Mouse (Mus musculus) cerebellum, adult 11-12 months (tissue): ENCODE results near the gene Acvrl1.

ENCODE experiments used
- DNase-seq: peaks from one replicate; pipeline ENCODE4 v3.0.0; 2022

Gene Acvrl1

DNA sequence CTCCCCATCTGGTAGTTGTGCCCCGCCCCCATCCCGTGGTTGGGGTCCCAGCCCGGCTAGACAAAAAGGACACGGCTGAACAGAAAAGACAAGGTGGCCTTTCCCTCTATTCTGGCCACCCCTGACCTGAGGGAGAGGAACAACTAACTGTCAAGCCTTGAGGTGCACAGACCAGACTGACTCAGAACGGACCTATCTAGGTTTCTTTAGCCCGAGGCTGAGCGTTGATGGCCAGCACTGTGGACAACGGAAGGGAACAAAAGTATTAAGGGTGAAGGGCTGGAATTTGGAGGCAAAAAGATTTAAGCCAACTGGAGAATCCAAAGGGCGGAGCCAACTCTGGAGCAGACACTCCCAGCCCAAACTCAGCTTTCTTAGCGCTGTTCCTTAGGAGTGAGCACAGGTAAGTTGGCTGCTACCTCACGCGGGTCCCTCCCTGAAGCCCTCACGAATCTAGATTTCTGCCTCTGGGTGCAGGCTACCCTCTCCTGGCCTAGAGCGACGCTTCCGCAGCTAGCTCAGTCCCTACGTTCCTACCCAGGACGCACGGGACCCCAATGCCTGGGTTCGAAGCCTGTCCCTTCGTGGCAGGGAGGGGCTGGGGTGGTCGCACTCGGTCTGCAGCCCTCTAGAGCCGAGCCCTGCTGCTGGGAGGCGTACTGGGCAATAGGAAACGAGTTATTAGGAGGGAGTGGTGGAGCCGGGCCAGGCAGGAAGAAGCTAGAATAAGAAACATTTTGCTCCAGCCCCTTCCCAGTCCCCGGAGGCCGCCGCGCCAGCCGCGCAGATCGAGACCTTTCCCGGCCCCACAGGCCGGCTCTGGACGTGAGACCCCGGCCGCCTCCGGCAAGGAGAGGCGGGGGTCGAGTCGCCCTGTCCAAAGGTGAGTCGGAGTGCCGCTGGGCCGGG lies at the start of gene Acvrl1:
TSS of gene Acvrl1 (plus strand) at position 342 of the 909 bp plus-strand sequence.
- no peak for DNase-seq

GRCm38 (mm10) chr15:101078731-101079156 lies 49.6 kb upstream of the Acvrl1 start:
- DNase-seq: peak; percentile 51

DNA sequence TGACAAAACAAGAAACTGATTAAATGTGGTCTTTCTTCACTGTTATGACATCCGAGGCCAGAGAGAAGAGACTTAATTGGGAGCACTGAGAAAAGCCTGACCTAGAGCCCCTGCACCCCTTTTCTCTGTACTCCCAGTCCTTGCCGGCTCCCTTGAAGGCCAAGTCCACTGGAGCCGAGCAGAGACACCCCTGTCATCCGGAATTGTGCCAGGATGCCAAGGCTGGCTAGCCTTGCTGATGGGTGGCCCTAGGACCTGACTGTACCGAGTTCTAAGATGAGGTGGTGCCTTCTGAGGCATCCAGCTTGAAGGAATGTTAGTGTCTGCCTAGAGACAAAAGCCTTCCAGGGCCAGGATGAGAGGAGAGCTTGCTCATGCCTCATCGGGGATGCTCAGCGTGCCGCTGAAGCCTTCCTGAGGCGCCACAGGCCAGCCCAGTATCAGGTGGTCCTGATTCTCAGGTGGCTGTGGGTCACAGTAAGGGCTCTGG lies 48.2 kb upstream of the Acvrl1 start:
- DNase-seq: no peak

DNA sequence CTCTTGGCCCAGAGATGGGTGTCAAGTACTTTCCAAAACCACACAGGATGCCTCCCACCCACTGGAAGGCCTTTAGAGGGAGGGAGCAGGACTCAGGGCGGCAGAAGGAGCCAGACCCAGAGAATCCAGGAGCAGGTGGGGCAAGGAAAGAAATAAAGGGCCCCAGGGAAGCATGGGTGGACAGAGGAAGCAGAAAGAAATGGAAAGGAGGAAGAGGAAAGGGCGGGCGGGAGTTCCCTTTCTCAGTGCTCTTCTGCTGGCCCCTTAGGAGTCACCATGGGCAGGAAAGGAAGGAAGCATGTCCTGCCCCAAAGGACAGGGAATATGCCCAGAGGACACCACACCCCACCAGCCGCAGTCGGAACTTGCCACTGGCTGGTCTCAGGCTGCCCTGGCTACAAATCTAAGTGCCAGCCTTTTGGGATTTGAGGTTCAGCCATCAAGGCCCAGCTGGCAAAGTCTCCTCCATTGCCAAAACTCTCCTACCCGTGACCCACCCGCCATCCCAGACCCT lies 47.2 kb upstream of the Acvrl1 start:
- no peak for DNase-seq

DNA sequence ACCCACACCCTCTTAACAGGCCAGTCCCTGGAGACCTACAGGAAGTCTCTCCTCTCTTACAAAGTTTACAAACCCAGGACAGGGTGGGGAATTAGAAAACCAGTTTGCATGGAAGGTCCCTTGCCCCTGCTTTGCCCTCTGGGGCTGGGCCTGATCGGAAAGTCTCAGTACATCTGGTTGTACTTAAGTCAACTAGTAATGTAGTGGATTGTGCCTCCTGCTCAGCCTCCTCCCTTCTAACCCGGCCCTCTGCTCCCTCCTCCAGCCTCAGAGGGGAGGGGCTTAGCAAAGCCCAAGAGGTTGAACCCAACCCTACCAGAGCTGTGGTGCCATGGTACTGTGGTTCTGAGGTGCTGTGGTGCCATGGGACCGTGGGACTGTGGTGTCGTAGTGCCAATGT lies 46.1 kb upstream of the Acvrl1 start:
- no peak for DNase-seq

GRCm38 (mm10) chr15:101084499-101084898 lies 43.8 kb upstream of the Acvrl1 start:
- no peak for DNase-seq

DNA sequence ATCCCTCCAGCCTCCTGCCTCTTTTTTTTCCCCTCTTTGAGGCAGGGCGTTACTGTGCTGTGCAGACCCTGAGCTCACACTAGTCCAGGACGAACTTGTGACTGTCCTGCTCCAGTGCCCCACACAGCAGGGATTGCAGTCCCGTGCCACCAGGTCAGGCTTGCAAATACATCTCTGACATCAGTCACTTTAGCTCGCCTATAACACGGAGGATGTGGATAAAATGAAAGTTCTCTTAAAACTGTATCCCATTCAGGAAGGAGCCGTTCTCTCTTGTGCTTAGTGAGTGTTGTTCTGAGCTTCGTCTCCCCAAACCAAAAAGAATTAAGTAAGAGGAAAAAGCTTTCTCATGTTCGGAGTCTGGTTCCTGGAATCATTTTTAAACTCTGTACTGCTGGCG lies 41.9 kb upstream of the Acvrl1 start:
- DNase-seq: no peak

GRCm38 (mm10) chr15:101086956-101087355 lies 41.4 kb upstream of the Acvrl1 start:
- DNase-seq: no peak

DNA sequence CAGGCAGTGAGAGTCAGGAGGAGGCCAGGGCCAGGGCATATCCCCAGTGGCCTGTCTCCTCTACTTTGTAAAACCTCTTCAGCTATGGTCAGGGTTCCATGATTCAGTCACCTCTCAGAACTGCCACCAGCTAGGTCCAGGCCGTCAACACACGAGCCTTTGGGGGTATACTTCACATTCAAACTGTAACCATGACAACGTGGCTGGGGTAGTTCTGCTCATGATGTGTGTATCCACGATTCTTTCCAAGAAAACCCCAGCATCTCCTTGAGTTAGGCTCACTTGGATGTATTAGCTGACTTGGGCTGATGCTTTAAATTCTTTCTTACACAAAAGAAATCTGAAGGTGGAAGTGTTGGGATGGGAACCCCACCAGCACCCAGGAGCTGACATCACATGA lies 40.0 kb upstream of the Acvrl1 start:
- no peak for DNase-seq

- no peak for DNase-seq
These were observed 36.8 kb upstream of the Acvrl1 start for GRCm38 (mm10) chr15:101091551-101091950.

- no peak for DNase-seq
These were observed 36.0 kb upstream of the Acvrl1 start for GRCm38 (mm10) chr15:101092121-101092828.

GRCm38 (mm10) chr15:101092829-101093648 lies 35.3 kb upstream of the Acvrl1 start:
- DNase-seq: peak; percentile 42

- no peak for DNase-seq
These were observed 34.3 kb upstream of the Acvrl1 start for GRCm38 (mm10) chr15:101093988-101094387.

DNA sequence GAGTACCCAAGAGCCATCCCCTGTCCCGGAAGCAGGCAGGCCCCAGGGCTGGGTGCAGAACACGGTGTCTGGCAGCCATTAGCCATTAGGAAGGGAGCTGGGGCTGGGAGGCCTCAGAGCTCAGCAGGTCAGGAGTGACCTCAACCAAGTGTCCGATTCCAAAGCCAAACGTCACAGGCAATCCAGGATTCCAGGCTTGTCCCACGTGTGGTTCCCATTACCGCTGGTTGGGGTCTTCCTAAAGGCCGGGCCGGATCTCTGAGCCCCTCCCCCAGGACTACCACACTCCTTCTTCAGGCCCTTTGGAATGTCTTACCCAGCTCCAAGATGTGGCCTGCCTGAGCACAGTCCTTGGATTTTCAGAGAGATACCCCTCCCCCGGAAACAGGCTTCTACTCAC lies 33.3 kb upstream of the Acvrl1 start:
- DNase-seq: no peak

DNA sequence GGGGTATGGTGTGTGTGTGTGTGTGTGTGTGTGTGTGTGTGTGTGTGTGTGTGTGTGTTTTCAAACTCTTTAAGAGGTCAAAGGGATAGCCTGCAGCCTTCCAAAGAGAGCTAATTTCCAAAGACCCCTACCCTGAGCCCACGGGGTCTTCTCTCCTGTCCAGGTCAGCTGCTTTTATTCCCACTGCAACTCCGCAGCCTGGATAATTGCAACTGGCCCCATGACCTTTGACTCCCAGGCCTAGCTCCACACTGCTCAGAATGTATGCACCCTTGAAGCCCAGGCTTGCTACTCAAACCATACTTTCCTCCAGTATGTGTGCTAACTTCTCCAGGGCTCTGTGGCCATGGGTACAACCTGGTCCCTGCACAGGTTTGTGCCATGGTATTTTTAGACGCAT lies 32.9 kb upstream of the Acvrl1 start:
- DNase-seq: no peak

DNA sequence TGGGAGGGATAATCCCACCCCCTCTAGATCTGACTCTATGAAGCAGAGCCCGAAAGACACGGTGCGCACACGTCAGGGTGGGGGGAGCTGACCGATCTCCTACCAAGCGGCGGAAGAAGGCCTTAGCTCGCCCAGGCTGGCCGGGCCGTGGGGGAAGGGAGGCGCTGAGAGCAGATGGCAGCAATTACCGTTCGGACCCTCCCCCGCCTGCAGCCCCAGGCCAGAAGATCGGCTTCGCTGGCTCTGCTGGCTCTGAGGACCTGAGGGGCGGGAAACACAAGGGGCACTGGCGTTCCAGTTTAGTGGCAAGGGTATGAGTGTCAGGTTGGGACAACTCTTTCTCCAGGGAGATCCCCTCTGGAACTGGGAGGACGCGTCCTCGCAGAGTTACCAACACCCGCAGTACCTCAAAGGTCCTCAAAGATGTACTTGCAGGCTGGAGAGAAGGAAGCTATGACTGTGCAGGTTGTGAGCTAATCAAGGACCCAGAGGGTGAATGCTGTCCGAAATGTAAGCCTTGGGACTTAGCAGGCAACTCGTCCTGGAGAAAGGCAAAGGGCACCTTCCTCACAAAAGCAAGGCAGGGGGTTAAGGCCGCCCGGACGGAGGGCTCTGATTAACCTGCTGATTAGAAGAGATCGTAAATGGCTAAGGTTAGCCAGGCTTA lies 30.2 kb upstream of the Acvrl1 start:
- DNase-seq: no peak

- no peak for DNase-seq
These were observed 27.3 kb upstream of the Acvrl1 start for GRCm38 (mm10) chr15:101100996-101101395.

DNA sequence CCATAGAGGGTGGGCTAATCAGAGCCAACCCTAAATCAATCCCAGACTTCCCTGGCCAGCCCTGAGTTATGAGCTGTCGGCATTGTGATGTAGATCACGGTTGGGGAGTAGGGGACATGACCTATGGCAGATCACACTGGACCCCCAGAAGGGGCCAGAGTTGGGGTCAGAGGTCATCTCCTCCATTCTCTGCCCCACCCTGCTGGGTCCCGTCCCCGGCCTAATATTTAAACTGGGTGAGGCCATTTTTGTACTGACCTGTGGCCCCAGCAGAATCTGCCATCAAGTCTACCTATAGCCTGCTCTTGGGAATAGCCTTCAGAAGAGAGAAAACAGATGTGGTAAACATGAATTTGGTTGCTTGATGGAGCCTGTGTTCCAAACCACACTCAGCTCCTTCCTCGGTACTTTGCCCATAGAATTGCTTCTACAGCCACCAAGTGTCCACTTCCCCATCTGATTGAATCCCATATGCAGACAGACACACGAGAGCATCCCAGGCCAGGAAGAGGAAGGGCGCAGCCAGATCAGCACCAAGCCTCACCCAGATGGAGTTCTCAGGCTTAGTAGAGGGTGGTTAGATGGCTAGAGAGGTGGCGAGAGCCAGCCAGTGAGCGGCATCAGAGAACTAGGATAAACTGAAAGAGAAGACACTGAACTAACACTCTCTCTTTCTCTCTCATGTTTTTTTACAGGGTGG lies 24.6 kb upstream of the Acvrl1 start:
- DNase-seq: no peak

DNA sequence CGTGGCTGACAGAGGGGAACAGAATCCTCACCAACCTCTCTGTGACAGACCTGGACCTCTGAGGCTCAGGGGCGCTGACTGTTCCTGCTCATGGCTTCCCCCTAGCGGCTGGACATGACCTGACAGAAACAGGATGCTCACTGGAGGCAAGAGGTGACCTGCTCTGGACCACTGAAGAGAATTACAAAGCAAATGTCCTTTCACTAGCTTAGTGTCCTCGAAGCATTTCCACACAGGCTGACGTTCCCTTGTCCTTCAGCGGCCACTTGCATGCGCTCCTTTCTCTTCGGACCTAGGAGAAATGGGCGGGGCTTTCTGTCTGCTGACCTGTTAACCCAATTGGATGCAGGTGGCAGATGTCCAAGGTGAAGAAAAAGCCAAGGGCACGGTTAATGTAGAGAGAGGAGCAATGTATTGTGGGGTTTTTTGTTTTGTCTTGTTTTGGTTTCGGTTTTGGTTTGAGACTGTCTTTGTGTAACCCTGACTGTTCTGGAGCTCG lies 22.8 kb upstream of the Acvrl1 start:
- peak; percentile 58 for DNase-seq

DNA sequence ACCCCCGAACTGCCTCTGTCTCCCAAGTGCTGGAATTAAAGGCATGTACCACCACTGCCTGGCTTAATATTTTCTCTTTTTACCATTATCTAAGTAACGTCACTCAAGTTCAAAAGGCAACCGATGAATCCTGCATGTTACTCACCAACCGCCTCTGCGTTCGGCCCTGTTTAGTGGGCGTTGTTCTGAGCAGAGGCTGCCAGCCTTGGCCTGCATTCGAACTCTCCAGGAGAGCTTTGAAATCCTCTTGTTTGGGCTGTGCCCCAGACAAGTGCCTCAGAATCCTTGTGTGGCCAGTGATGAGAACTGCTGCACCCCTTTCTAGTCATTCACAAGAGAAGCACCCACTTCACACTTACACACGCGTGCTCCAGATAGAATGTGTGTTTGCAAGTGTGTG lies 22.3 kb upstream of the Acvrl1 start:
- no peak for DNase-seq

- DNase-seq: no peak
These were observed 20.2 kb upstream of the Acvrl1 start for GRCm38 (mm10) chr15:101107906-101108671.
